Mouse (Mus musculus) hindbrain, embryonic 12.5 days (tissue): ENCODE measurements around the gene Slc16a10. TPM values are rescaled to one million over a fixed set of nuclear protein-coding genes. Genes with fewer than 3 reads are reported as not detected.

ENCODE experiments used
- ATAC-seq: fragments of 200-750 bp; cut with Nextera tagmentation; 2 replicates; pipeline ENCODE4 v1.8.0; 2017; ENCODE audit warnings: moderate TSS enrichment; ENCODE audit not compliant: low FRiP score
- H3K27ac ChIP-seq: fragments of 300-500 bp; sonication (generic); 2 replicates; pipeline ENCODE4 v1.5.1; 2016; ENCODE audit warnings: mild to moderate bottlenecking
- H3K27me3 ChIP-seq: fragments of 300-500 bp; sonication (generic); 2 replicates; pipeline ENCODE4 v1.6.1; 2016; ENCODE audit warnings: mild to moderate bottlenecking
- H3K36me3 ChIP-seq: fragments of 300-500 bp; sonication (generic); 2 replicates; pipeline ENCODE4 v1.6.1; 2016; ENCODE audit warnings: mild to moderate bottlenecking
- H3K4me1 ChIP-seq: fragments of 300-500 bp; sonication (generic); 2 replicates; pipeline ENCODE4 v1.6.1; 2016
- H3K4me2 ChIP-seq: fragments of 300-500 bp; sonication (generic); replicated peaks from 2 replicates; pipeline ENCODE4 v1.6.1; 2016; ENCODE audit warnings: mild to moderate bottlenecking
- H3K4me3 ChIP-seq: fragments of 300-500 bp; sonication (generic); 2 replicates; pipeline ENCODE4 v1.5.1; 2016; ENCODE audit warnings: mild to moderate bottlenecking
- H3K9ac ChIP-seq: fragments of 300-500 bp; sonication (generic); 2 replicates; pipeline ENCODE4 v1.6.1; 2016; ENCODE audit warnings: mild to moderate bottlenecking, moderate library complexity
- H3K9me3 ChIP-seq: fragments of 300-500 bp; sonication (generic); replicated peaks from 2 replicates; pipeline ENCODE4 v1.6.1; 2016; ENCODE audit warnings: mild to moderate bottlenecking
- WGBS: fragments of 180-500 bp; shearing (Covaris S2); methylation state at CpG from one replicate; pipeline ENCODE4 v1.1.7; 2016; 5-methylcytosine and 5-hydroxymethylcytosine counted together
- polyA plus RNA-seq: library from polyadenylated mRNA; unstranded; fragments of >200 nt; fragmentation: Nextera tagmentation; extraction: Ambion mirVana; gene quantifications from 2 replicates; pipeline ENCODE4 v1.2.1, GENCODE M21; 2016

Gene Slc16a10
- polyA plus RNA-seq, 1 experiment from 2014 or later, result 12.6 TPM

DNA sequence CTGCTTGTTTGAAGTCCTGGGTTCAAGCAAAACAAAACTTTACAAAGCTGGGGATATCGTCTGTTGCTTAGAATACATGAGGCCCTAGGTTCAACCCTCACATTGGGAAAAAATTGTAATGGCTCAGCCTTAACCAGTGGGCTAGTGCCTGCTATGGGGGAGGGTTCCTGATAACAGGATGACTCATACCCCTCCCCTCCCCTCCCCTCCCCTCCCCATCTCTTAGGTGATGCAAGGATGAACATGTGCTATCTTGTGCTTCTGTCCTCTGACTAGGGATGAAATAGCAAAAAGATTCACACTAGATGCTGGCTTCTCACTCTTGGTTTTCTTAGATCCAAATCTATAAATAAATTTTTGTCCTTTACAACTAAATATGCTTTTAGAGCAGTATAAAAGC, 2.8 kb upstream of the Slc16a10 start:
- WGBS, result 92% methylated on average over 1 of the region's 1 CpGs
- Histone ChIP-seq H3K27me3 (peaks cover 13% of the 10 kb centered on the region), H3K27ac (no peak overlapping the region), H3K9ac (no peak overlapping the region), H3K4me1 (peaks cover 4% of the 10 kb centered on the region), H3K9me3 (no peaks in the 10 kb centered on the region), H3K4me3 (no peak overlapping the region), H3K4me2 (no peak overlapping the region), H3K36me3 (no peaks in the 10 kb centered on the region)
- ATAC-seq, result no peak

DNA sequence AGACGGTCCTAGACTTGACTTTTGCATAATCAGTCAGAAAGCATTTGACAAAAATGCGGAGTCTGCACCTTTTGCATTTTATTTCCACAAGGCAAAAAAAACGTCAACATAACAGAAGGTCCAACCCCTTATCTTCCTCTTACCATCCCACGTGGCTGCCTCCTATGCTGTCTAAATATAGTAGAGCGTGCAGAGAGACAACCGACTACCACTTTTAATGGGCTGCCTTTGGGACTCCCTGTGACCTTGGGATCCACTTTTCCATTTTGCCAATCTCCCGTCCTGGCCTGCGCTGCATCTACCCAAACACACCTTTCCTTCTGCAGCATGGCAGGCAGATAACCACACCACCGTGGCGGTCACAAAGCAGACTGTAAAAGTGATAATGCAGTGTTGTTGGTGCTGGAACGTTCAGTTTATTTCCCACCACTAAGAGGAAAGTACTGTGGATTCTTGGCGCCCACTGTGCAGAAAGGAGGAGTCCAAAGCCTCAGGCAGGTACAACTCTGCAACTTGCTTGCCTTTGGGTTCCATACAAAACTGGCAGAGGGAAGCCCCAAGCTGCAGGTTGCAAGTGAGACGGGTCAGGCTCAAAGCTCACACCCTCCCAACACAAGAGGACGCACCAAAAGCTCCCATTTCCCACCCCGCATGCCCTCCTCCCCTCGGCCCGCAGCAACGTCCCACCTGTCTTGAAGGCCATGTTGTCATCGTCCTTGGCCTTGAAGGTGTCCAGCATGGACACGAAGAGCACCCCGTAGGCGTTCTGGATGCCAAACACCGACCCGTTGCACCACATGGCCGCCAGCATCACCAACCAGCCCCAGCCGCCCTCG, 824 bp downstream of the Slc16a10 start:
- no peaks in the 10 kb centered on the region for H3K36me3 ChIP-seq
- H3K9ac ChIP-seq, result peak overlapping the region; percentile 70
- peak overlapping the region; percentile 94 for H3K4me2 ChIP-seq
- ATAC-seq, result no peak; the same call in 1 of the 2 replicates
- H3K4me3 ChIP-seq, result peak overlapping the region; percentile 62
- H3K27ac ChIP-seq, result no peak overlapping the region
- 25% methylated on average over 27 of the region's 27 CpGs for WGBS
- H3K27me3 ChIP-seq, result peaks cover 15% of the 10 kb centered on the region
- H3K4me1 ChIP-seq, result peaks cover 4% of the 10 kb centered on the region
- H3K9me3 ChIP-seq, result no peaks in the 10 kb centered on the region

GRCm38 (mm10) chr10:40139646-40140045, 2.4 kb downstream of the Slc16a10 start:
- Histone ChIP-seq H3K4me2 (no peak overlapping the region), H3K9ac (no peak overlapping the region), H3K27ac (no peak overlapping the region), H3K4me3 (no peak overlapping the region), H3K9me3 (no peaks in the 10 kb centered on the region), H3K4me1 (peaks cover 4% of the 10 kb centered on the region), H3K36me3 (no peaks in the 10 kb centered on the region), H3K27me3 (peaks cover 15% of the 10 kb centered on the region)
- 94% methylated on average over 4 of the region's 4 CpGs for WGBS
- ATAC-seq, result no peak

- H3K36me3 ChIP-seq, result no peaks in the 10 kb centered on the region
- no peak overlapping the region for H3K4me3 ChIP-seq
- no peak overlapping the region for H3K27ac ChIP-seq
- 82% methylated on average over 9 of the region's 9 CpGs for WGBS
- H3K27me3 ChIP-seq, result peaks cover 9% of the 10 kb centered on the region
- H3K4me2 ChIP-seq, result no peak overlapping the region
- H3K9me3 ChIP-seq, result no peaks in the 10 kb centered on the region
- no peak for ATAC-seq
- H3K9ac ChIP-seq, result no peak overlapping the region
- H3K4me1 ChIP-seq, result no peaks in the 10 kb centered on the region
Observed at GRCm38 (mm10) chr10:40135807-40136778, 6.0 kb downstream of the Slc16a10 start.

- WGBS, result 90% methylated on average over 6 of the region's 6 CpGs
Observed at GRCm38 (mm10) chr10:40134906-40135305, 7.2 kb downstream of the Slc16a10 start.

DNA sequence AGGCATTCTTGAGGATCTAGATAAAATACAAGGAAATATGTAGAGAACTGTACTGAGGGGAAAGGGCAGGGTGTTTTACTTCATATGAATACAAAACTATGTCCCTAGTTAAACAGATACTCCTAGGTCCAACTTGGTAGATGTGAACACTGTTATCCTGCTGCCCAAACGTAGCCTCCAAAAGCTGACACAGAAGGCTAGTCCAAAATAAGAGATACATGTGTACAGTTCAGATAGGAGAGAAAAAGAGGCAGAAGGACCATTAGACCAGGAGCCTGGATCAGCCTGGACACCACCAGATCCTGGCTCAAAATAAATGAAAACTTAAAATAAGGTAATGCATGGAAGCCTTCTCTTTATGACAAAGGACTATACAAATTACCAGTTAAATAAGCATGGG, 8.4 kb downstream of the Slc16a10 start:
- 90% methylated on average over 1 of the region's 1 CpGs for WGBS
- no peak overlapping the region for H3K4me2 ChIP-seq
- ATAC-seq, result no peak
- no peak overlapping the region for H3K27ac ChIP-seq
- no peak overlapping the region for H3K9ac ChIP-seq
- no peak overlapping the region for H3K4me3 ChIP-seq
- no peaks in the 10 kb centered on the region for H3K36me3 ChIP-seq
- no peaks in the 10 kb centered on the region for H3K4me1 ChIP-seq
- H3K27me3 ChIP-seq, result no peaks in the 10 kb centered on the region; the same call in 1 of the 2 replicates
- no peaks in the 10 kb centered on the region for H3K9me3 ChIP-seq

More at GRCm38 (mm10) chr10:40134906-40135305, 7.2 kb downstream of the Slc16a10 start:
- H3K36me3 ChIP-seq, result no peaks in the 10 kb centered on the region
- H3K4me1 ChIP-seq, result no peaks in the 10 kb centered on the region
- no peaks in the 10 kb centered on the region for H3K9me3 ChIP-seq
- no peak overlapping the region for H3K27ac ChIP-seq
- peaks cover 2% of the 10 kb centered on the region for H3K27me3 ChIP-seq
- no peak overlapping the region for H3K4me3 ChIP-seq
- ATAC-seq, result no peak
- H3K9ac ChIP-seq, result no peak overlapping the region
- H3K4me2 ChIP-seq, result no peak overlapping the region

- Histone ChIP-seq H3K9ac (no peak overlapping the region), H3K36me3 (no peaks in the 10 kb centered on the region), H3K4me2 (no peak overlapping the region), H3K9me3 (no peaks in the 10 kb centered on the region), H3K4me1 (no peaks in the 10 kb centered on the region), H3K27me3 (no peaks in the 10 kb centered on the region), H3K27ac (no peak overlapping the region), H3K4me3 (no peak overlapping the region)
- WGBS, result 87% methylated on average over 9 of the region's 9 CpGs
- ATAC-seq, result no peak
Observed at GRCm38 (mm10) chr10:40131690-40132418, 10.2 kb downstream of the Slc16a10 start.

GRCm38 (mm10) chr10:40130126-40130525, 11.9 kb downstream of the Slc16a10 start:
- Histone ChIP-seq H3K4me2 (no peak overlapping the region), H3K27me3 (no peaks in the 10 kb centered on the region), H3K36me3 (no peaks in the 10 kb centered on the region), H3K9me3 (no peaks in the 10 kb centered on the region), H3K9ac (no peak overlapping the region), H3K4me3 (no peak overlapping the region), H3K4me1 (no peaks in the 10 kb centered on the region), H3K27ac (no peak overlapping the region)
- ATAC-seq, result no peak
- 83% methylated on average over 1 of the region's 1 CpGs for WGBS

GRCm38 (mm10) chr10:40129134-40129533, 12.9 kb downstream of the Slc16a10 start:
- ATAC-seq, result no peak

DNA sequence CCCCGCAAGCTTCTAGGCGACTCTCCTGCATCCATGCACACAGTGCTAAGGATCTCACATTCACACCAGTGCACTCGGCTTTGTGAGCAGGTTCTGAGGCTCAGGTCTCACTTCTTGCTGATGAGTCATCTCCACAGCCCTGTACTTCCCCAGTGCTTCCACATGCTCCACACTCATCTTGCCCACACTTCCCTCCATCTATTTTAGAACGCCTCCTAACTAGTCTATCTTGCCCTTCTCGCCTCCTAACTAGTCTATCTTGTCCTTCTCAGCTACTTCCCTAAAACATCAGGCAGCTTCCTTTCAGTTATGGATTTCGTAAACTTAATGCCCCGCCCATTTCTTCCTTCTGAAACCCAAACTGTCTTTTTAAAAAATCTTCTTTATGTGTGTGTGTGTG, 13.6 kb downstream of the Slc16a10 start:
- no peaks in the 10 kb centered on the region for H3K4me1 ChIP-seq
- no peak overlapping the region for H3K4me3 ChIP-seq
- no peaks in the 10 kb centered on the region for H3K9me3 ChIP-seq
- WGBS, result 87% methylated on average over 7 of the region's 7 CpGs
- H3K4me2 ChIP-seq, result no peak overlapping the region
- H3K36me3 ChIP-seq, result no peaks in the 10 kb centered on the region
- no peak overlapping the region for H3K9ac ChIP-seq
- ATAC-seq, result no peak
- H3K27me3 ChIP-seq, result no peaks in the 10 kb centered on the region
- no peak overlapping the region for H3K27ac ChIP-seq

More at GRCm38 (mm10) chr10:40129134-40129533, 12.9 kb downstream of the Slc16a10 start:
- no peaks in the 10 kb centered on the region for H3K4me1 ChIP-seq
- no peak overlapping the region for H3K27ac ChIP-seq
- H3K36me3 ChIP-seq, result no peaks in the 10 kb centered on the region
- no peak overlapping the region for H3K4me2 ChIP-seq
- no peaks in the 10 kb centered on the region for H3K27me3 ChIP-seq
- no peak overlapping the region for H3K4me3 ChIP-seq
- H3K9ac ChIP-seq, result no peak overlapping the region
- no peaks in the 10 kb centered on the region for H3K9me3 ChIP-seq

- no peak overlapping the region for H3K4me3 ChIP-seq
- H3K27ac ChIP-seq, result no peak overlapping the region
- no peaks in the 10 kb centered on the region for H3K27me3 ChIP-seq
- no peaks in the 10 kb centered on the region for H3K36me3 ChIP-seq
- H3K9ac ChIP-seq, result no peak overlapping the region
- no peaks in the 10 kb centered on the region for H3K9me3 ChIP-seq
- H3K4me1 ChIP-seq, result no peaks in the 10 kb centered on the region
- no peak for ATAC-seq
- 91% methylated on average over 9 of the region's 9 CpGs for WGBS
- H3K4me2 ChIP-seq, result no peak overlapping the region
Observed at GRCm38 (mm10) chr10:40125200-40125599, 16.9 kb downstream of the Slc16a10 start.

- H3K36me3 ChIP-seq, result no peaks in the 10 kb centered on the region
- no peak overlapping the region for H3K4me3 ChIP-seq
- H3K27me3 ChIP-seq, result no peaks in the 10 kb centered on the region
- H3K4me1 ChIP-seq, result no peaks in the 10 kb centered on the region
- H3K9me3 ChIP-seq, result no peaks in the 10 kb centered on the region
- no peak overlapping the region for H3K4me2 ChIP-seq
- WGBS, result 84% methylated on average over 4 of the region's 4 CpGs
- no peak overlapping the region for H3K27ac ChIP-seq
- ATAC-seq, result no peak
- H3K9ac ChIP-seq, result no peak overlapping the region
Observed at GRCm38 (mm10) chr10:40124570-40124969, 17.5 kb downstream of the Slc16a10 start.
